8 mouse cellular contexts compared by ENCODE assay signal in genomic region chr11:120228911-120229437, GRCm38 (mm10). TPM values are rescaled to one million over a fixed set of nuclear protein-coding genes. Genes with fewer than 3 reads are reported as not detected.
DNase-seq lines count a peak whose midpoint lies in the region; ATAC-seq and TF ChIP-seq lines count a peak whose summit lies in the region.

No protein-coding gene starts in this region.

- intact Hi-C loops in left cerebral cortex, postnatal 14 days (cut with DNase I), result no loop called here

- 0 out of 2 replicates have a peak overlapping the region, but pooled peaks have one; percentile 85 for H3K4me3 ChIP-seq in heart, postnatal 0 days (ENCODE audit: low read depth, low read length)
- peak overlapping the region; percentile 75; the same call in 1 of the 2 replicates for H3K4me3 ChIP-seq in liver, embryonic 13.5 days (replicated peaks)
- H3K4me3 ChIP-seq in stomach, embryonic 16.5 days (replicated peaks; ENCODE audit: low read length), result peak overlapping the region; percentile 94

- peak overlapping the region; percentile 94 for H3K27ac ChIP-seq in heart, postnatal 0 days (ENCODE audit: low read depth)
- peak overlapping the region; percentile 77 for H3K27ac ChIP-seq in liver, embryonic 13.5 days
- H3K27ac ChIP-seq in stomach, embryonic 16.5 days (ENCODE audit: low read length), result peak overlapping the region; percentile 95

- H3K4me2 ChIP-seq in heart, postnatal 0 days (ENCODE audit: low read depth, low read length), result peak overlapping the region; percentile 75
- H3K4me2 ChIP-seq in liver, embryonic 13.5 days, result peak overlapping the region; percentile 95
- H3K4me2 ChIP-seq in stomach, embryonic 16.5 days (ENCODE audit: low read depth, low read length), result peak overlapping the region; percentile 87

- TF ChIP-seq EP300 in heart, postnatal 0 days (IDR thresholded peaks at IDR 0.05; ENCODE audit: low read depth), result no peak

- WGBS in heart, postnatal 0 days, result 52% methylated on average over 7 of the region's 7 CpGs
- WGBS in liver, embryonic 13.5 days (ENCODE audit: insufficient replicate concordance), result 52% methylated on average over 7 of the region's 7 CpGs
- WGBS in stomach, embryonic 16.5 days, result 19% methylated on average over 7 of the region's 7 CpGs

- no peaks in the 10 kb centered on the region for H3K9me3 ChIP-seq in heart, postnatal 0 days (replicated peaks; ENCODE audit: control insufficient read depth, low read length)
- H3K9me3 ChIP-seq in liver, embryonic 13.5 days (replicated peaks), result no peaks in the 10 kb centered on the region
- H3K9me3 ChIP-seq in stomach, embryonic 16.5 days (replicated peaks; ENCODE audit: control insufficient read depth, low read length), result no peaks in the 10 kb centered on the region

- H3K9ac ChIP-seq in heart, postnatal 0 days (replicated peaks; ENCODE audit: low read depth, low read length), result peak overlapping the region; percentile 97; the same call in 1 of the 2 replicates
- H3K9ac ChIP-seq in liver, embryonic 13.5 days, result no peak overlapping the region
- H3K9ac ChIP-seq in stomach, embryonic 16.5 days (ENCODE audit: low read length), result peak overlapping the region; percentile 99

- no peak for ATAC-seq in heart, postnatal 0 days (ENCODE audit: insufficient read depth, low read depth)
- ATAC-seq in liver, embryonic 13.5 days (ENCODE audit: low read depth), result no peak
- no peak for ATAC-seq in stomach, embryonic 16.5 days (ENCODE audit: insufficient read depth, low FRiP score)

- no peaks in the 10 kb centered on the region for H3K27me3 ChIP-seq in heart, postnatal 0 days (ENCODE audit: control insufficient read depth, insufficient read depth, low read length)
- H3K27me3 ChIP-seq in liver, embryonic 13.5 days, result peaks cover 96% of the 10 kb centered on the region
- H3K27me3 ChIP-seq in stomach, embryonic 16.5 days (ENCODE audit: control insufficient read depth, insufficient read depth, low read length), result no peaks in the 10 kb centered on the region

- no peak for TF ChIP-seq CTCF in heart, postnatal 0 days (IDR thresholded peaks at IDR 0.05; ENCODE audit: low read depth)

- no peaks in the 10 kb centered on the region for H3K36me3 ChIP-seq in heart, postnatal 0 days (replicated peaks; ENCODE audit: control insufficient read depth, insufficient read depth, low read length)
- H3K36me3 ChIP-seq in liver, embryonic 13.5 days, result no peaks in the 10 kb centered on the region
- H3K36me3 ChIP-seq in stomach, embryonic 16.5 days (ENCODE audit: control insufficient read depth, insufficient read depth, low read length), result no peaks in the 10 kb centered on the region

- peaks cover 58% of the 10 kb centered on the region for H3K4me1 ChIP-seq in heart, postnatal 0 days (ENCODE audit: control insufficient read depth, insufficient read depth)
- H3K4me1 ChIP-seq in liver, embryonic 13.5 days (replicated peaks), result peaks cover 92% of the 10 kb centered on the region
- peaks cover 54% of the 10 kb centered on the region for H3K4me1 ChIP-seq in stomach, embryonic 16.5 days (ENCODE audit: control insufficient read depth, insufficient read depth, low read length)

- peak; percentile 65 for DNase-seq in layer of hippocampus, adult 11-12 months (ENCODE audit: low spot score)
- no peak for DNase-seq in layer of hippocampus, postnatal 25 days (ENCODE audit: extremely low spot score in 1 of 2, low spot score in 1 of 2)
- peak; percentile 28 to 33 for DNase-seq in cerebellum, postnatal 14 days
- DNase-seq in heart, postnatal 0 days (ENCODE audit: low spot score), result no peak
- no peak for DNase-seq in liver, embryonic 13.5 days
- DNase-seq in urinary bladder, postnatal 10 days (ENCODE audit: low spot score), result no peak
- no peak for DNase-seq in left cerebral cortex, postnatal 14 days (ENCODE audit: low spot score in 2 of 2)

RNA-seq across cellular contexts. Expression of gene Bahcc1, which starts 3.8 kb away (rescaled TPM):
- 10 to 100 TPM; 17.7 to 22.6 TPM for total RNA-seq in layer of hippocampus, postnatal 25 days (2021)
- total RNA-seq in heart, postnatal 0 days (2014; rRNA removed; ENCODE audit: low replicate concordance), result 12.2 and 13.1 TPM in 2 replicates
- polyA plus RNA-seq in heart, postnatal 0 days (2015; fragmentation: Nextera tagmentation; extraction: Ambion mirVana), result 2.8 and 3.5 TPM in 2 replicates
- polyA plus RNA-seq in liver, embryonic 13.5 days (2015; fragmentation: Nextera tagmentation; extraction: Ambion mirVana), result 1.3 and 1.4 TPM in 2 replicates
- 4.5 and 5.6 TPM in 2 replicates for polyA plus RNA-seq in stomach, embryonic 16.5 days (2015; fragmentation: Nextera tagmentation; extraction: Ambion mirVana)
- 10 to 100 TPM; 16.4 to 17.6 TPM for total RNA-seq in left cerebral cortex, postnatal 14 days (2021)

Comparison
In these comparisons a context has a peak if more than half of its experiments do, and no peak if none do; other contexts are left out.
1. DNase-seq: peak in layer of hippocampus, adult 11-12 months (single experiment) and cerebellum, postnatal 14 days (2 of 2); none in layer of hippocampus, postnatal 25 days (0 of 2), heart, postnatal 0 days (single experiment), liver, embryonic 13.5 days (single experiment), urinary bladder, postnatal 10 days (single experiment) and left cerebral cortex, postnatal 14 days (0 of 2).
2. Peak in every context shown above with its lines, with median percentiles within 50 percentile points of each other: H3K27ac ChIP-seq, H3K4me2 ChIP-seq and H3K4me3 ChIP-seq.